Mouse (Mus musculus) intestine, embryonic 16.5 days (tissue): ENCODE results near the gene D930020B18Rik. TPM values are rescaled to one million over a fixed set of nuclear protein-coding genes. Genes with fewer than 3 reads are reported as not detected.

Experiments
- ATAC-seq: fragments of 200-750 bp; cut with Nextera tagmentation; 2 replicates; pipeline ENCODE4 v1.8.0; 2017; ENCODE audit warnings: moderate TSS enrichment, moderate library complexity
- H3K27ac ChIP-seq: fragments of 300-500 bp; sonication (generic); 2 replicates; pipeline ENCODE4 v1.5.1; 2014; ENCODE audit warnings: mild to moderate bottlenecking, low read length
- H3K27me3 ChIP-seq: fragments of 300-500 bp; sonication (generic); replicated peaks from 2 replicates; pipeline ENCODE4 v1.6.1; 2014; ENCODE audit warnings: low read length, control low read depth, mixed read lengths; ENCODE audit not compliant: control insufficient read depth, insufficient read depth
- H3K36me3 ChIP-seq: fragments of 300-500 bp; sonication (generic); 2 replicates; pipeline ENCODE4 v1.6.1; 2014; ENCODE audit warnings: low read length, control low read depth; ENCODE audit not compliant: control insufficient read depth, insufficient read depth
- H3K4me1 ChIP-seq: fragments of 300-500 bp; sonication (generic); 2 replicates; pipeline ENCODE4 v1.6.1; 2014; ENCODE audit warnings: low read length, control low read depth, mixed read lengths; ENCODE audit not compliant: control insufficient read depth, insufficient read depth
- H3K4me2 ChIP-seq: fragments of 300-500 bp; sonication (generic); 2 replicates; pipeline ENCODE4 v1.6.1; 2014; ENCODE audit warnings: low read depth, low read length, control low read depth
- H3K4me3 ChIP-seq: fragments of 300-500 bp; sonication (generic); 2 replicates; pipeline ENCODE4 v1.5.1; 2014; ENCODE audit warnings: mild to moderate bottlenecking, low read length
- H3K9ac ChIP-seq: fragments of 300-500 bp; sonication (generic); 2 replicates; pipeline ENCODE4 v1.6.1; 2014; ENCODE audit warnings: low read depth, low read length
- H3K9me3 ChIP-seq: fragments of 300-500 bp; sonication (generic); 2 replicates; pipeline ENCODE4 v1.6.1; 2016; ENCODE audit warnings: low read length, control low read depth; ENCODE audit not compliant: control insufficient read depth
- WGBS: fragments of 180-500 bp; shearing (Covaris S2); extraction: QIAGEN DNeasy Blood & Tissue Kit; methylation state at CpG from one replicate; pipeline ENCODE4 v1.1.7; 2014; 5-methylcytosine and 5-hydroxymethylcytosine counted together
- polyA plus RNA-seq: library from polyadenylated mRNA; unstranded; fragments of >200 nt; fragmentation: Nextera tagmentation; extraction: Ambion mirVana; gene quantifications from 2 replicates; pipeline ENCODE4 v1.2.1, GENCODE M21; 2015

The D930020B18Rik gene
- polyA plus RNA-seq, 1 experiment from 2014 or later = 0.28 TPM

DNA sequence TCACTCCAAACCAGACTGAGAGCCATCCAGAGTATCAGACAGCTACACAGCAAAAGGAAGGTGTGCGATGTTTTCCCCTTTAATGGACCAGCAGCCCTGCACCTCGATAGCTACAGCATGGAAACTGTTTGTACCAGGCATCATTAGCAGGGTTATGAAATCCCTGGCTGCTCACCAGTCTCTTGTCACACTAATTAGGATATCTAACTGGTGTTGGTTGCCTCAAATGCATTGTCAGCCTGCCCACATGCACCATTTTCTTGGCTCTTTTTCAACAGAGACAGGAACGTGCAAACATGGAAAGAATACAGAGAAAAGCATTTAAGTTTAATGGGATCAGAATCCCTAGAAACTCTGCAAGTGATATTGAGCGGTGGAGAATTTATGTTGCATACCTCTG is 14.5 kb downstream of the D930020B18Rik start:
- Histone ChIP-seq H3K9me3 (no peaks in the 10 kb centered on the region), H3K4me1 (no peaks in the 10 kb centered on the region), H3K4me3 (no peak overlapping the region), H3K27me3 (no peaks in the 10 kb centered on the region), H3K27ac (no peak overlapping the region), H3K9ac (no peak overlapping the region), H3K36me3 (no peaks in the 10 kb centered on the region), H3K4me2 (no peak overlapping the region)
- ATAC-seq = no peak
- WGBS = 88% methylated on average over 4 of the region's 4 CpGs

- 88% methylated on average over 2 of the region's 2 CpGs for WGBS
- no peak overlapping the region for H3K27ac ChIP-seq
- no peak for ATAC-seq
- H3K9ac ChIP-seq = no peak overlapping the region
- no peak overlapping the region for H3K4me2 ChIP-seq
- H3K27me3 ChIP-seq = no peaks in the 10 kb centered on the region
- no peak overlapping the region for H3K4me3 ChIP-seq
- H3K4me1 ChIP-seq = no peaks in the 10 kb centered on the region
- no peaks in the 10 kb centered on the region for H3K36me3 ChIP-seq
- H3K9me3 ChIP-seq = no peaks in the 10 kb centered on the region
These were observed 21.3 kb downstream of the D930020B18Rik start for GRCm38 (mm10) chr10:121662711-121663110.

- 65% methylated on average over 13 of the region's 13 CpGs for WGBS
These were observed 22.2 kb downstream of the D930020B18Rik start for GRCm38 (mm10) chr10:121663599-121663998.

GRCm38 (mm10) chr10:121665631-121666145 is 24.3 kb downstream of the D930020B18Rik start:
- WGBS = 62% methylated on average over 8 of the region's 8 CpGs
- H3K4me3 ChIP-seq = no peak overlapping the region
- H3K36me3 ChIP-seq = no peaks in the 10 kb centered on the region
- no peaks in the 10 kb centered on the region for H3K27me3 ChIP-seq
- H3K4me2 ChIP-seq = no peak overlapping the region
- no peaks in the 10 kb centered on the region for H3K4me1 ChIP-seq
- H3K9ac ChIP-seq = no peak overlapping the region
- H3K27ac ChIP-seq = no peak overlapping the region
- ATAC-seq = no peak
- no peaks in the 10 kb centered on the region for H3K9me3 ChIP-seq

More at GRCm38 (mm10) chr10:121663599-121663998, 22.2 kb downstream of the D930020B18Rik start:
- Histone ChIP-seq H3K9ac (no peak overlapping the region), H3K36me3 (no peaks in the 10 kb centered on the region), H3K9me3 (no peaks in the 10 kb centered on the region), H3K27me3 (no peaks in the 10 kb centered on the region), H3K4me1 (no peaks in the 10 kb centered on the region), H3K27ac (no peak overlapping the region), H3K4me2 (no peak overlapping the region), H3K4me3 (no peak overlapping the region)
- no peak for ATAC-seq

DNA sequence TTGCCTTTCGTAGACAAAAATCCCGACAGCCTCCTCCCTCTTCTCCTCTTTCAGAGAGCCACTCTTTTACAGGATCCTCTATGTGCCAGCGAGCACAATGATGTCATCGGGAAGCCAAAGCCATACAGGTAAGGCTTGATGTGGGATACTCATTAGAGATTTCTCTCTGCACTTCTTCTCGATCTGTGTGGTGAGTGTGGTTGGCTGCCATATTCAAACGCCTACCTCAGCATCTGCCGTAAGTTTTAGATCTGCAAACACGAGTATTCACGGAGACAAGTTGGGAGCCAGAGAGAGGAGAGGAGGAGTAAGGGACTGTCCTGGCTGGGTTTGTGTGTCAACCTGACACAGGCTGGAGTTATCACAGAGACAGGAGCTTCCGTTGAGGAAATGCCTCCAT is 27.7 kb downstream of the D930020B18Rik start:
- no peak for ATAC-seq
- no peak overlapping the region for H3K9ac ChIP-seq
- H3K4me1 ChIP-seq = no peaks in the 10 kb centered on the region
- no peaks in the 10 kb centered on the region for H3K36me3 ChIP-seq
- H3K4me2 ChIP-seq = no peak overlapping the region
- H3K27ac ChIP-seq = no peak overlapping the region
- 87% methylated on average over 10 of the region's 10 CpGs for WGBS
- H3K9me3 ChIP-seq = no peaks in the 10 kb centered on the region
- no peak overlapping the region for H3K4me3 ChIP-seq
- no peaks in the 10 kb centered on the region for H3K27me3 ChIP-seq

DNA sequence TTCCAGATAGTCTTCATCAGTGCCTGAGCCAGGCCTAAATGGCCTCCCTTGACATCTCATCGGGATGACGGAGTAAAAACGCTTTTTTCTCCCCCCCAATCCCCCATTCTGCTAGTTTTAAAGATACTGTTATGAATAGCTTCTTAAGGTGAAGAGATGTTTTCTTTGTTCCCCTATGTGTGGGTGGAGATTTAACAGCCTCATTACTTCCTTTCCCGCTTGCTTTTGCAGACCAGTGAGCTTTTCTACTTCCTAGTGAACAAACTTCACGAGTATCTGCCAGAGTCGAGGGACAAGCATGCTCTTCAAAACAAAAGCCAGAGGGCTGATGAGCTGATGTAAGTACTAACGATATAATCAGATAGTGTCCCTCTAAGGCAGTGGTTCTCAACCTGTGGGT is 35.6 kb downstream of the D930020B18Rik start:
- H3K36me3 ChIP-seq = no peaks in the 10 kb centered on the region
- WGBS = 62% methylated on average over 7 of the region's 7 CpGs

GRCm38 (mm10) chr10:121680902-121681301 is 39.5 kb downstream of the D930020B18Rik start:
- Histone ChIP-seq H3K9ac (no peak overlapping the region), H3K27ac (no peak overlapping the region), H3K4me2 (no peak overlapping the region), H3K4me1 (no peaks in the 10 kb centered on the region), H3K9me3 (no peaks in the 10 kb centered on the region), H3K36me3 (no peaks in the 10 kb centered on the region), H3K4me3 (no peak overlapping the region), H3K27me3 (no peaks in the 10 kb centered on the region)
- no peak for ATAC-seq
- WGBS = 87% methylated on average over 2 of the region's 2 CpGs

More for the DNA sequence above, 35.6 kb downstream of the D930020B18Rik start:
- no peak overlapping the region for H3K27ac ChIP-seq
- H3K4me2 ChIP-seq = no peak overlapping the region
- no peaks in the 10 kb centered on the region for H3K27me3 ChIP-seq
- H3K9ac ChIP-seq = no peak overlapping the region
- no peaks in the 10 kb centered on the region for H3K9me3 ChIP-seq
- ATAC-seq = no peak
- H3K4me3 ChIP-seq = no peak overlapping the region
- no peaks in the 10 kb centered on the region for H3K4me1 ChIP-seq

- H3K27me3 ChIP-seq = no peaks in the 10 kb centered on the region
- no peak overlapping the region for H3K9ac ChIP-seq
- H3K4me3 ChIP-seq = no peak overlapping the region
- no peaks in the 10 kb centered on the region for H3K4me1 ChIP-seq
- H3K36me3 ChIP-seq = no peaks in the 10 kb centered on the region
- no peak overlapping the region for H3K4me2 ChIP-seq
- H3K27ac ChIP-seq = no peak overlapping the region
- no peaks in the 10 kb centered on the region for H3K9me3 ChIP-seq
- ATAC-seq = no peak
- 86% methylated on average over 10 of the region's 10 CpGs for whole genome bisulfite sequencing
These were observed 41.2 kb downstream of the D930020B18Rik start for GRCm38 (mm10) chr10:121682539-121682938.

DNA sequence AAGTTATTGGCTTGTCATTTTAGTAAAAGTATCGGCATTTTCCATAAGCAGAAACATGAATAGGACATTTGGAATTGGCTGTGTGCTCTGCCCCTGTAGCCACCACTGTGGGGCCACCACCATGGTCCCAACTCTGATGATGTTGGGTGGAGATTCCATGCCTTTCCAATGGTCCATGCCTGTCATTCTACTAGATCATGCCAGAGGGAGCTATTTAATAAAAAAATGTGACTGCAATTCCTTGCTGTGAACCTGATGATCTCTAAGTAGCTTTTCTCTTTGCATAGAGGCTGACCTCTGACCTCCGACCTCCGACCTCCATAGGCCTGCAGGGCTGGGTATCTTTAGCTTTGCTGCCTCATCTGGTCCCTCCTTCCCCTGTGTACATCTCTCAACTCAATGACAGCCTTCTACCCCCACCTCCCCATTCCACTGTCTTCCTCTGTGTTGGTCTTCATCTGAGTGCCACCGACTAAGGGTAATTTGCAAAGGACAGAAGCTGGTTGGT is 44.8 kb downstream of the D930020B18Rik start:
- no peak for ATAC-seq
- Histone ChIP-seq H3K4me3 (no peak overlapping the region), H3K9me3 (no peaks in the 10 kb centered on the region), H3K4me2 (no peak overlapping the region), H3K36me3 (no peaks in the 10 kb centered on the region), H3K9ac (no peak overlapping the region), H3K27me3 (no peaks in the 10 kb centered on the region), H3K4me1 (no peaks in the 10 kb centered on the region), H3K27ac (no peak overlapping the region)
- 92% methylated on average over 4 of the region's 4 CpGs for WGBS

- no peak overlapping the region for H3K9ac ChIP-seq
- no peaks in the 10 kb centered on the region for H3K27me3 ChIP-seq
- ATAC-seq = no peak
- H3K4me3 ChIP-seq = no peak overlapping the region
- H3K27ac ChIP-seq = no peak overlapping the region
- 79% methylated on average over 7 of the region's 7 CpGs for WGBS
- H3K9me3 ChIP-seq = no peaks in the 10 kb centered on the region
- H3K4me1 ChIP-seq = no peaks in the 10 kb centered on the region
- no peak overlapping the region for H3K4me2 ChIP-seq
- no peaks in the 10 kb centered on the region for H3K36me3 ChIP-seq
These were observed 46.1 kb downstream of the D930020B18Rik start for GRCm38 (mm10) chr10:121687511-121687910.
